Mouse (Mus musculus) hindbrain, embryonic 15.5 days (tissue): ENCODE measurements at regions not wholly inside any gene's neighbourhood (a gene's known extent, or its start where the extent isn't known, plus 50 kb on each side); places are given as distances from the start of the nearest gene placed in this dataset.

Source experiments
- ATAC-seq: fragments of 200-750 bp; cut with Nextera tagmentation; 2 replicates; pipeline ENCODE4 v1.8.0; 2017; ENCODE audit warnings: low read depth, moderate number of reproducible peaks, moderate TSS enrichment; ENCODE audit not compliant: low FRiP score
- H3K27ac ChIP-seq: fragments of 300-500 bp; sonication (generic); replicated peaks from 2 replicates; pipeline ENCODE4 v1.5.1; 2015; ENCODE audit warnings: mild to moderate bottlenecking, inconsistent platforms
- H3K27me3 ChIP-seq: fragments of 300-500 bp; sonication (generic); 2 replicates; pipeline ENCODE4 v1.6.1; 2015; ENCODE audit warnings: control low read depth, inconsistent platforms
- H3K36me3 ChIP-seq: fragments of 300-500 bp; sonication (generic); 2 replicates; pipeline ENCODE4 v1.6.1; 2015; ENCODE audit warnings: control low read depth, inconsistent platforms
- H3K4me1 ChIP-seq: fragments of 300-500 bp; sonication (generic); replicated peaks from 2 replicates; pipeline ENCODE4 v1.6.1; 2015; ENCODE audit warnings: control low read depth, inconsistent platforms
- H3K4me2 ChIP-seq: fragments of 300-500 bp; sonication (generic); 2 replicates; pipeline ENCODE4 v1.6.1; 2015; ENCODE audit warnings: moderate library complexity, mild to moderate bottlenecking, inconsistent platforms
- H3K4me3 ChIP-seq: fragments of 300-500 bp; sonication (generic); 2 replicates; pipeline ENCODE4 v1.5.1; 2015; ENCODE audit warnings: mild to moderate bottlenecking, inconsistent platforms
- H3K9ac ChIP-seq: fragments of 300-500 bp; sonication (generic); 2 replicates; pipeline ENCODE4 v1.6.1; 2015; ENCODE audit warnings: inconsistent platforms
- H3K9me3 ChIP-seq: fragments of 300-500 bp; sonication (generic); 2 replicates; pipeline ENCODE4 v1.6.1; 2016; ENCODE audit warnings: control low read depth, inconsistent platforms
- WGBS: fragments of 180-500 bp; shearing (Covaris S2); methylation state at CpG from one replicate; pipeline ENCODE4 v1.1.7; 2015; 5-methylcytosine and 5-hydroxymethylcytosine counted together

DNA sequence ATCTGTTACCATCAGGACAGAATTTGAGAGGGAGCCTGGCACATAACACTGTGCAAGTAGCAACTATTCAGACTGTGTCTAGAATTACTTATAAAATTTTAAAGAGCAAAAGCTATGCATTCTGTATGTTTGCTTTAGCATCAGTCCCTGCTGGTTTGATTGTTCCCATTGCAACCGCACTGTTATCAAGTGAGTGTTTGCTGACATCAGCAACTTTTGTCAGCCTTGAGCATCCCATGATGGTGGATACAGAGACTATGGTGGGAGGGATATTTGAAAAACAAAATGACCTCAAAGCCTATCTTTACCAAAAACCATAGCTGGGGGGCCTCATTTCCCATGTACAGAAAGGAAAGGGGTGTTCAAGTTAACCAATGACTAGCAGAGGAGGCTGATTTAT is 93.2 kb upstream of the Tapt1 start:
- Histone ChIP-seq H3K4me1 (no peaks in the 10 kb centered on the region), H3K9ac (no peak overlapping the region), H3K36me3 (no peaks in the 10 kb centered on the region), H3K4me3 (no peak overlapping the region), H3K27ac (no peak overlapping the region), H3K4me2 (no peak overlapping the region), H3K9me3 (no peaks in the 10 kb centered on the region), H3K27me3 (no peaks in the 10 kb centered on the region)
- 89% methylated on average over 1 of the region's 1 CpGs for WGBS
- no peak for ATAC-seq

DNA sequence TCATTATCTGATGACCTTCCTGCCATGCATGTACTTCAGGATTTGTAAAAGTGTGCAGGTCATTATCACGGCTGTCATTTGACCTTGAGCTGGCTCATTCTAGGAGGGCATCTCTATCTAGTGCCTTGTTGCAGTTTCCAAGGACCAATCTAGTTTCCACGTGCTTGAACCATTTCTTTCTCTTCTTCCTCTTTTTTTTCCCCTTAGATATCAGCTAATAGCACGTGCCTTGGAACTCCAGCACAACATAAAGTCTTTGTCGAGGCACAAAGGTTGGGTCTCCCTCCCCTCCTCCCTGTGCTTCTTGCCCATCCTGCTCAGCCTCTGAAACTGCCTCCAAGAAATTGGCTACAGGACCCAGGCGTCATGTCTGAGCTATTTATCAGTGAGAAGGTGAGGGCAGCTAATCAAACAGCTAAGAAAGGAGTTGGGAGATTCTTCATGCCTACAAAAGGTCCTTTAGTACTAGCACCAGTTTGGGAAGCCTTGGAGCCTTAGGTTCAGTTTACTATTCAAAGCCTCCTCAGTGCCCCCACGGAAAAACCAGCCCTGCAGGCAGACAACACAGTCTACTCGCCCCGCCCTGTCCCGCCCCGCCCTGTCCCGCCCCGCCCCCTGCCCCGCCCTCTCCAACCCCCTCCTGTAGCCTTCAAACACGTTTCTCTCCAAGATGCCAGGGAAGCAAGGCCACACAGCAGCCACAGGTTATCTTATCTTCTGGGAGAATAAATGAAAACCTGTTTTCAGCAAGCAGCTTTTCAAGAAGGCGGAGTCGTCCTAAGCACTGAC is 80.5 kb upstream of the Tapt1 start:
- H3K9ac ChIP-seq: no peak overlapping the region
- no peak overlapping the region for H3K4me2 ChIP-seq
- ATAC-seq: no peak
- H3K27me3 ChIP-seq: no peaks in the 10 kb centered on the region
- H3K4me1 ChIP-seq: peaks cover 6% of the 10 kb centered on the region; the same call in 1 of the 2 replicates
- H3K27ac ChIP-seq: no peak overlapping the region
- no peak overlapping the region for H3K4me3 ChIP-seq
- H3K9me3 ChIP-seq: no peaks in the 10 kb centered on the region
- H3K36me3 ChIP-seq: no peaks in the 10 kb centered on the region
- 25% methylated on average over 15 of the region's 16 CpGs for WGBS

DNA sequence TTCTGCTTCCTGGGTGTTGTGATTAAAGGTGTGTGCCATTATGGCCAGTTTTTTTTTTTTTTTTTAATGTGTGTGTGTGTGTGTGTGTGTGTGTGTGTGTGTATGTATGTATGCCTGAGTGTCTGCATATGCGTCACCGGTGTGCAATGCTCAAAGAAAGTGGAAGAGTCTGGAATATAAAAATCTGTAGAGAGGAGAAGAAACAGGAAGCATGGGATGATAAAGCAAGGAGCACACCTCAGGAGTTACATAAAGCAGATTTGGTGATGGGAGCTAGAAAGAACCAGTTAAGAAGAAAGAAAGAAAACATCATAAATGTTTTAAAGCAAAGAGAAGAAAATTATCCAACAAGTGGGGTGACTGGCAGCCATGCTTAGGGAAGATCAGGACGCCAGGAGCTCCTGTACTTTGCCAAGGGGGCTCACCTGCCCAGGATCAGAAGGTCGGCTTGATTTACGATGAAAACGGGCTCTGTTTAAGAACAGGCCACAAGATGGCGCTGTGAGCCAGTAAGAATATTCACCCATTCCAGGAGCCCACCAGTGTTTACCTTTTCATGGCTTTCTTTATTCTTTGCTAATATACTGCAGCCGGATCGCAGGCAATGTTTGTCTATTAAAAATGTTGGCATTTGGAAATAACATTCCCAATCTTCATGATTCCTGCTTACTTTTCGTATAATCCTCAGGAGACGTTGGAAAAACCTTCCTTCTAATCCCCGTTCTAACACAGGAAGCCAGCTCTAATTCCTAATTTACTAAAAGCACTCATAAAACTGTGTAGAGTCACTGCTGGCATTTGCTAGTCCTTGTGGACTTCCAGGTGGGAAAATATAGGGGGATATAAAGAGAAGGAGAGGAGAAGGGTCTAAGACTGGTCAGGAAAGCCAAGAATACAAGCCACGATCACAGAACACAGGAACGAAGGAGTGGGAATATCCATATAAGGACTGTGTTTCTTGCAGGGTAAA is 77.7 kb upstream of the Tapt1 start:
- peak; percentile 76 for ATAC-seq
- Histone ChIP-seq H3K27ac (0 out of 2 replicates have a peak overlapping the region, but pooled peaks have one; percentile 46), H3K36me3 (no peaks in the 10 kb centered on the region), H3K4me2 (peak overlapping the region; percentile 40), H3K9ac (0 out of 2 replicates have a peak overlapping the region, but pooled peaks have one; percentile 21), H3K27me3 (no peaks in the 10 kb centered on the region), H3K4me1 (peaks cover 6% of the 10 kb centered on the region; the same call in 1 of the 2 replicates), H3K9me3 (no peaks in the 10 kb centered on the region), H3K4me3 (no peak overlapping the region)
- WGBS: 29% methylated on average over 14 of the region's 14 CpGs

DNA sequence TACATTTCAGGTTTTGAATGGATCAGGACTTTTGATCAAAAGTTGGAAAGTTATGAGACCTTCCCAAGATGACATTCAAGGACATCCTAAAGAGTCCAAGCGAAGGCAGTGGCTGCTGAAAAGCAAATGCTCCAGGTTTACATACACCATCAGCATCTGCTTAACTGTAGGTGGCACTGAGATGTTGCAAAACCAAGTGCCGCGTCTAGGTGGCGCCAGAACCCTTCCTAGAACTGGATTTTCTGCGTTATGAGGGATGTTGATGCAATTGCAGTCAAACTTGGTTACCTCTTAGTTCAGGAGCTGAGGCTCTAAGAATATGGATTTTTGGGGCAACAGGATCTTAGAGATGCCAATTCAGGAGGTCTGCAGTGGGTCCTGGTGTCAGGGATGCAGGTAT is 58.0 kb upstream of the Tapt1 start:
- Histone ChIP-seq H3K36me3 (no peaks in the 10 kb centered on the region), H3K4me1 (no peaks in the 10 kb centered on the region), H3K27me3 (no peaks in the 10 kb centered on the region), H3K4me2 (no peak overlapping the region), H3K9me3 (no peaks in the 10 kb centered on the region), H3K4me3 (no peak overlapping the region), H3K27ac (no peak overlapping the region), H3K9ac (no peak overlapping the region)
- 12% methylated on average over 5 of the region's 5 CpGs for WGBS
- ATAC-seq: peak; percentile 68
